29 mouse cellular contexts compared by ENCODE assay signal in genomic region chr13:69458891-69459290, GRCm38 (mm10).
DNase-seq lines count a peak whose midpoint lies in the region; ATAC-seq and TF ChIP-seq lines count a peak whose summit lies in the region.
"Had no signal": no experiment of that assay in that cellular context is flagged by ENCODE, and none has a peak within 500 bp of the region (broad histone marks: within the 10 kb centered on the region; RNA-seq: fewer than 3 reads in every experiment).

No protein-coding gene starts in this region.

- H3K4me3 ChIP-seq in heart, embryonic 10.5 days = no peak overlapping the region
- H3K4me3 ChIP-seq in lung, embryonic 15.5 days = no peak overlapping the region
- H3K4me3 ChIP-seq in midbrain, embryonic 11.5 days (ENCODE audit: low read depth, low read length) = no peak overlapping the region
- H3K4me3 ChIP-seq in midbrain, embryonic 14.5 days (replicated peaks; ENCODE audit: low read depth, low read length) = no peak overlapping the region
- H3K4me3 ChIP-seq in MEL (ENCODE audit: control insufficient read depth in 1 of 2, insufficient read depth in 1 of 2, low read depth in 2 of 2, low read length in 2 of 2) = no peak overlapping the region
- H3K4me3 ChIP-seq: embryonic facial prominence, embryonic 13.5 days; embryonic facial prominence, embryonic 15.5 days; erythroblast, embryonic 14.5 days; forebrain, embryonic 10.5 days; forebrain, embryonic 12.5 days had no signal

- no peaks in the 10 kb centered on the region for H3K4me1 ChIP-seq in heart, embryonic 10.5 days
- peaks cover 10% of the 10 kb centered on the region for H3K4me1 ChIP-seq in lung, embryonic 15.5 days
- no peaks in the 10 kb centered on the region for H3K4me1 ChIP-seq in midbrain, embryonic 11.5 days (ENCODE audit: control insufficient read depth, insufficient read depth, low read length)
- no peaks in the 10 kb centered on the region for H3K4me1 ChIP-seq in midbrain, embryonic 14.5 days (ENCODE audit: control insufficient read depth, insufficient read depth, low read length)
- H3K4me1 ChIP-seq in MEL (ENCODE audit: control insufficient read depth in 1 of 2, insufficient read depth in 2 of 2, low read length in 2 of 2) = peaks cover 0 to 19% of the 10 kb centered on the region in 2 experiments; a peak in 2 of 4 replicates
- H3K4me1 ChIP-seq: embryonic facial prominence, embryonic 13.5 days; embryonic facial prominence, embryonic 15.5 days had no signal

- ATAC-seq in lung, embryonic 15.5 days (ENCODE audit: borderline replicate concordance, extremely low read depth, low FRiP score, low TSS enrichment) = no peak
- no peak for ATAC-seq in midbrain, embryonic 11.5 days (ENCODE audit: low FRiP score)
- no peak for ATAC-seq in midbrain, embryonic 14.5 days (ENCODE audit: low FRiP score, low TSS enrichment)
- ATAC-seq: activated CD4-positive, CD25-positive, alpha-beta regulatory T cell, adult 4 months; CD4-positive, CD25-positive, alpha-beta regulatory T cell, adult 4 months; forebrain, embryonic 14.5 days; forebrain, embryonic 16.5 days; Patski had no signal

- TF ChIP-seq EP300 in MEL (IDR thresholded peaks at IDR 0.05; ENCODE audit: low read depth in 1 of 2, low read length in 2 of 2) = peak in 1 of 2 experiments; percentile 50; a peak in 2 of 4 replicates

- 75% methylated on average over 2 of the region's 2 CpGs for WGBS in heart, embryonic 10.5 days
- WGBS in lung, embryonic 15.5 days = 91% methylated on average over 2 of the region's 2 CpGs
- WGBS in midbrain, embryonic 11.5 days = 86% methylated on average over 2 of the region's 2 CpGs
- 95% methylated on average over 2 of the region's 2 CpGs for WGBS in midbrain, embryonic 14.5 days

- no peak for TF ChIP-seq RAD21 in MEL (IDR thresholded peaks at IDR 0.05; ENCODE audit: low read depth, low read length)

- H3K36me3 ChIP-seq in heart, embryonic 10.5 days = no peaks in the 10 kb centered on the region
- H3K36me3 ChIP-seq in lung, embryonic 15.5 days = no peaks in the 10 kb centered on the region
- no peaks in the 10 kb centered on the region for H3K36me3 ChIP-seq in midbrain, embryonic 11.5 days (ENCODE audit: control insufficient read depth, insufficient read depth, low read length)
- no peaks in the 10 kb centered on the region for H3K36me3 ChIP-seq in midbrain, embryonic 14.5 days (ENCODE audit: control insufficient read depth, insufficient read depth, low read length)
- peaks cover 0 to 6% of the 10 kb centered on the region in 2 experiments; a peak in 2 of 4 replicates for H3K36me3 ChIP-seq in MEL (ENCODE audit: control insufficient read depth in 1 of 2, insufficient read depth in 2 of 2, low read length in 2 of 2)
- H3K36me3 ChIP-seq: embryonic facial prominence, embryonic 13.5 days; embryonic facial prominence, embryonic 15.5 days; forebrain, embryonic 10.5 days; forebrain, embryonic 12.5 days; G1E had no signal

- no peak overlapping the region for H3K4me2 ChIP-seq in lung, embryonic 15.5 days
- no peak overlapping the region for H3K4me2 ChIP-seq in midbrain, embryonic 11.5 days
- no peak overlapping the region for H3K4me2 ChIP-seq in midbrain, embryonic 14.5 days (ENCODE audit: low read length)
- H3K4me2 ChIP-seq: embryonic facial prominence, embryonic 13.5 days; embryonic facial prominence, embryonic 15.5 days; forebrain, embryonic 12.5 days had no signal

- no peak for TF ChIP-seq POLR2A in MEL (IDR thresholded peaks at IDR 0.05; ENCODE audit: control insufficient read depth in 1 of 2, insufficient read depth in 1 of 2, low read depth in 1 of 2, low read length in 2 of 2, poor library complexity in 1 of 2)

- H3K9me3 ChIP-seq in heart, embryonic 10.5 days = no peaks in the 10 kb centered on the region
- no peaks in the 10 kb centered on the region for H3K9me3 ChIP-seq in lung, embryonic 15.5 days
- no peaks in the 10 kb centered on the region for H3K9me3 ChIP-seq in midbrain, embryonic 11.5 days (ENCODE audit: control insufficient read depth, low read length)
- no peaks in the 10 kb centered on the region for H3K9me3 ChIP-seq in midbrain, embryonic 14.5 days (ENCODE audit: control insufficient read depth, low read length)
- H3K9me3 ChIP-seq in MEL (replicated peaks; ENCODE audit: insufficient read depth, low read length) = no peaks in the 10 kb centered on the region
- H3K9me3 ChIP-seq: embryonic facial prominence, embryonic 13.5 days; embryonic facial prominence, embryonic 15.5 days; forebrain, embryonic 10.5 days; forebrain, embryonic 12.5 days had no signal

- DNase-seq in heart, adult 11 months = peak; percentile 60
- DNase-seq in heart, embryonic 10.5 days (ENCODE audit: low spot score) = no peak
- no peak for DNase-seq in lung, adult 18-20 months
- DNase-seq in midbrain, embryonic 11.5 days (ENCODE audit: low spot score, missing footprints) = peak; percentile 68
- DNase-seq in midbrain, embryonic 14.5 days = no peak
- DNase-seq in MEL (ENCODE audit: low read depth, low spot score) = peak; percentile 60
- no peak for DNase-seq in cerebellum, adult 18-20 months
- DNase-seq: adrenal gland, adult 8-10 months; adrenal gland, postnatal 14 days; adrenal gland, postnatal 36 days; B cell, adult 2 months; cerebellum, adult 11-12 months; cerebellum, adult 8-10 months; cerebellum, adult 9-11 months; cerebellum, postnatal 14 days; cerebellum, postnatal 36 days had no signal

- no peaks in the 10 kb centered on the region for H3K27me3 ChIP-seq in heart, embryonic 10.5 days (ENCODE audit: insufficient read depth, poor library complexity, severe bottlenecking)
- no peaks in the 10 kb centered on the region for H3K27me3 ChIP-seq in lung, embryonic 15.5 days
- H3K27me3 ChIP-seq in midbrain, embryonic 11.5 days (ENCODE audit: control insufficient read depth, insufficient read depth, low read length) = no peaks in the 10 kb centered on the region
- no peaks in the 10 kb centered on the region for H3K27me3 ChIP-seq in midbrain, embryonic 14.5 days (ENCODE audit: control insufficient read depth, insufficient read depth, low read length)
- no peaks in the 10 kb centered on the region for H3K27me3 ChIP-seq in MEL (ENCODE audit: control insufficient read depth in 1 of 2, insufficient read depth in 2 of 2, low read length in 2 of 2)
- H3K27me3 ChIP-seq: CH12.LX; embryonic facial prominence, embryonic 13.5 days; embryonic facial prominence, embryonic 15.5 days; forebrain, embryonic 12.5 days; Patski had no signal

- TF ChIP-seq CTCF in MEL (IDR thresholded peaks at IDR 0.05 in 2 of 3, conservative IDR thresholded peaks at IDR 0.05 in 1 of 3; ENCODE audit: control insufficient read depth in 1 of 3, insufficient read depth in 1 of 3, low read depth in 2 of 3, low read length in 3 of 3, poor library complexity in 1 of 3, severe bottlenecking in 1 of 3) = no peak

- no peak overlapping the region for H3K27ac ChIP-seq in heart, embryonic 10.5 days
- H3K27ac ChIP-seq in lung, embryonic 15.5 days = peak overlapping the region; percentile 52
- H3K27ac ChIP-seq in midbrain, embryonic 11.5 days (ENCODE audit: low read depth, low read length) = no peak overlapping the region
- no peak overlapping the region for H3K27ac ChIP-seq in midbrain, embryonic 14.5 days (replicated peaks; ENCODE audit: low read depth, low read length)
- no peak overlapping the region for H3K27ac ChIP-seq in MEL (ENCODE audit: control insufficient read depth, low read depth, low read length)
- H3K27ac ChIP-seq: embryonic facial prominence, embryonic 13.5 days; embryonic facial prominence, embryonic 15.5 days; forebrain, embryonic 10.5 days; forebrain, embryonic 12.5 days had no signal

- no peaks in the 10 kb centered on the region for H3K79me2 ChIP-seq in MEL (ENCODE audit: control insufficient read depth, insufficient read depth, low read length, poor library complexity)

- no peak overlapping the region for H3K9ac ChIP-seq in lung, embryonic 15.5 days
- no peak overlapping the region for H3K9ac ChIP-seq in midbrain, embryonic 11.5 days (ENCODE audit: low read length)
- H3K9ac ChIP-seq in midbrain, embryonic 14.5 days (replicated peaks; ENCODE audit: low read length) = no peak overlapping the region
- H3K9ac ChIP-seq in MEL (ENCODE audit: control insufficient read depth, low read depth, low read length, poor library complexity, severe bottlenecking) = no peak overlapping the region
- H3K9ac ChIP-seq: embryonic facial prominence, embryonic 13.5 days; embryonic facial prominence, embryonic 15.5 days; forebrain, embryonic 12.5 days had no signal

TF ChIP-seq in MEL, 35 proteins besides CTCF, POLR2A, EP300 and RAD21:
- TF ChIP-seq TAL1 (IDR thresholded peaks at IDR 0.05; ENCODE audit: low read length) (no peak), UBTF (IDR thresholded peaks at IDR 0.05; ENCODE audit: borderline replicate concordance, insufficient read depth, low read depth, low read length) (no peak), MYC (IDR thresholded peaks at IDR 0.05; ENCODE audit: low read depth, low read length) (no peak), ZNF384 (IDR thresholded peaks at IDR 0.05; ENCODE audit: low read depth, low read length) (no peak), ZKSCAN1 (IDR thresholded peaks at IDR 0.05; ENCODE audit: low read depth, low read length) (no peak), MXI1 (IDR thresholded peaks at IDR 0.05; ENCODE audit: low read depth, low read length) (no peak), GATA1 (IDR thresholded peaks at IDR 0.05; ENCODE audit: low read depth, low read length) (peak; percentile 48), JUND (IDR thresholded peaks at IDR 0.05; ENCODE audit: low read depth, low read length) (no peak)

Comparison
In these comparisons a context has a peak if more than half of its experiments do, and no peak if none do; other contexts are left out.
1. DNase-seq: peak in heart, adult 11 months (single experiment), midbrain, embryonic 11.5 days (single experiment) and MEL (single experiment); none in heart, embryonic 10.5 days (single experiment), lung, adult 18-20 months (0 of 2), midbrain, embryonic 14.5 days (single experiment) and cerebellum, adult 18-20 months (0 of 2).